8 mouse cellular contexts compared by ENCODE assay signal in genomic region chr1:106316641-106317304, GRCm38 (mm10).
DNase-seq lines count a peak whose midpoint lies in the region; ATAC-seq and TF ChIP-seq lines count a peak whose summit lies in the region.

No protein-coding gene starts in this region.

- peak; percentile 62; the same call in 1 of the 2 replicates for TF ChIP-seq EP300 in heart, adult 2 months (IDR thresholded peaks at IDR 0.05; ENCODE audit: insufficient read depth, low read depth, low read length)

- H3K79me2 ChIP-seq in heart, adult 2 months (replicated peaks; ENCODE audit: control insufficient read depth, insufficient read depth, low read length): peaks cover 1% of the 10 kb centered on the region; the same call in 1 of the 2 replicates

- ATAC-seq in midbrain, embryonic 11.5 days (ENCODE audit: low FRiP score): no peak
- no peak for ATAC-seq in midbrain, embryonic 16.5 days
- 0 out of 2 replicates have a peak, but pooled peaks have one; percentile 6 for ATAC-seq in kidney, embryonic 16.5 days (ENCODE audit: low FRiP score, low TSS enrichment)
- no peak for ATAC-seq in stomach, embryonic 16.5 days (ENCODE audit: insufficient read depth, low FRiP score)
- no peak for ATAC-seq in intestine, postnatal 0 days

- H3K36me3 ChIP-seq in midbrain, embryonic 11.5 days (ENCODE audit: control insufficient read depth, insufficient read depth, low read length): 0 out of 2 replicates have a peak, but pooled peaks cover 2% of the 10 kb centered on the region
- no peaks in the 10 kb centered on the region for H3K36me3 ChIP-seq in midbrain, embryonic 16.5 days (ENCODE audit: control insufficient read depth, insufficient read depth, low read length)
- H3K36me3 ChIP-seq in heart, adult 2 months (ENCODE audit: control insufficient read depth, insufficient read depth, low read length): peaks cover 35% of the 10 kb centered on the region
- H3K36me3 ChIP-seq in kidney, embryonic 16.5 days (ENCODE audit: insufficient read depth, low read length): 0 out of 2 replicates have a peak, but pooled peaks cover 2% of the 10 kb centered on the region
- H3K36me3 ChIP-seq in stomach, embryonic 16.5 days (ENCODE audit: control insufficient read depth, insufficient read depth, low read length): no peaks in the 10 kb centered on the region
- H3K36me3 ChIP-seq in intestine, postnatal 0 days (ENCODE audit: control insufficient read depth, insufficient read depth): no peaks in the 10 kb centered on the region

- intact Hi-C loops in heart, adult 2 months (cut with DNase I): loop anchor here (10.0 kb wide), 1 partner anchor 142 kb away; the partner anchor contains the start of gene Phlpp1

- H3K4me3 ChIP-seq in midbrain, embryonic 11.5 days (ENCODE audit: low read depth, low read length): no peak overlapping the region
- H3K4me3 ChIP-seq in midbrain, embryonic 16.5 days (ENCODE audit: low read depth, low read length): no peak overlapping the region
- H3K4me3 ChIP-seq in heart, adult 2 months: no peak overlapping the region
- H3K4me3 ChIP-seq in kidney, embryonic 16.5 days (ENCODE audit: low read length): no peak overlapping the region
- no peak overlapping the region for H3K4me3 ChIP-seq in stomach, embryonic 16.5 days (replicated peaks; ENCODE audit: low read length)
- no peak overlapping the region for H3K4me3 ChIP-seq in intestine, postnatal 0 days (ENCODE audit: low read depth, low read length)

- H3K27me3 ChIP-seq in midbrain, embryonic 11.5 days (ENCODE audit: control insufficient read depth, insufficient read depth, low read length): no peaks in the 10 kb centered on the region
- H3K27me3 ChIP-seq in midbrain, embryonic 16.5 days (ENCODE audit: control insufficient read depth, insufficient read depth, low read depth, low read length): no peaks in the 10 kb centered on the region
- H3K27me3 ChIP-seq in heart, adult 2 months (ENCODE audit: control insufficient read depth, insufficient read depth, low read length): no peaks in the 10 kb centered on the region
- no peaks in the 10 kb centered on the region for H3K27me3 ChIP-seq in kidney, embryonic 16.5 days (ENCODE audit: insufficient read depth, low read length)
- H3K27me3 ChIP-seq in stomach, embryonic 16.5 days (ENCODE audit: control insufficient read depth, insufficient read depth, low read length): no peaks in the 10 kb centered on the region
- H3K27me3 ChIP-seq in intestine, postnatal 0 days (replicated peaks; ENCODE audit: control insufficient read depth, insufficient read depth, low read length): no peaks in the 10 kb centered on the region

- DNase-seq in midbrain, embryonic 11.5 days (ENCODE audit: low spot score, missing footprints): peak; percentile 23
- peak; percentile 53 to 67 for DNase-seq in heart, adult 2 months
- no peak for DNase-seq in ovary, postnatal 10 days (ENCODE audit: low spot score)
- no peak for DNase-seq in spleen, adult 12 weeks (ENCODE audit: low spot score)

- H3K9ac ChIP-seq in midbrain, embryonic 11.5 days (ENCODE audit: low read length): no peak overlapping the region
- no peak overlapping the region for H3K9ac ChIP-seq in midbrain, embryonic 16.5 days (ENCODE audit: low read depth, low read length)
- no peak overlapping the region for H3K9ac ChIP-seq in heart, adult 2 months (ENCODE audit: low read depth, low read length)
- H3K9ac ChIP-seq in kidney, embryonic 16.5 days (replicated peaks; ENCODE audit: low read length): no peak overlapping the region
- H3K9ac ChIP-seq in stomach, embryonic 16.5 days (ENCODE audit: low read length): no peak overlapping the region
- H3K9ac ChIP-seq in intestine, postnatal 0 days (ENCODE audit: low read depth, low read length): no peak overlapping the region

- TF ChIP-seq POLR2A in heart, adult 2 months (IDR thresholded peaks at IDR 0.05; ENCODE audit: insufficient read depth, low read depth, low read length): no peak

- H3K4me2 ChIP-seq in midbrain, embryonic 11.5 days: no peak overlapping the region
- H3K4me2 ChIP-seq in midbrain, embryonic 16.5 days (ENCODE audit: low read length): no peak overlapping the region
- H3K4me2 ChIP-seq in kidney, embryonic 16.5 days (replicated peaks; ENCODE audit: low read depth, low read length): no peak overlapping the region
- no peak overlapping the region for H3K4me2 ChIP-seq in stomach, embryonic 16.5 days (ENCODE audit: low read depth, low read length)
- H3K4me2 ChIP-seq in intestine, postnatal 0 days (replicated peaks; ENCODE audit: low read depth): no peak overlapping the region

- H3K9me3 ChIP-seq in midbrain, embryonic 11.5 days (ENCODE audit: control insufficient read depth, low read length): no peaks in the 10 kb centered on the region
- no peaks in the 10 kb centered on the region for H3K9me3 ChIP-seq in midbrain, embryonic 16.5 days (replicated peaks; ENCODE audit: control insufficient read depth, low read length, poor library complexity, severe bottlenecking)
- H3K9me3 ChIP-seq in kidney, embryonic 16.5 days (ENCODE audit: low read length): no peaks in the 10 kb centered on the region
- H3K9me3 ChIP-seq in stomach, embryonic 16.5 days (replicated peaks; ENCODE audit: control insufficient read depth, low read length): no peaks in the 10 kb centered on the region
- H3K9me3 ChIP-seq in intestine, postnatal 0 days (ENCODE audit: control insufficient read depth): no peaks in the 10 kb centered on the region

- H3K27ac ChIP-seq in midbrain, embryonic 11.5 days (ENCODE audit: low read depth, low read length): no peak overlapping the region
- no peak overlapping the region for H3K27ac ChIP-seq in midbrain, embryonic 16.5 days (ENCODE audit: low read length)
- peak overlapping the region; percentile 71 for H3K27ac ChIP-seq in heart, adult 2 months
- peak overlapping the region; percentile 70; the same call in 1 of the 2 replicates for H3K27ac ChIP-seq in kidney, embryonic 16.5 days (ENCODE audit: low read length)
- peak overlapping the region; percentile 15; the same call in 1 of the 2 replicates for H3K27ac ChIP-seq in stomach, embryonic 16.5 days (ENCODE audit: low read length)
- H3K27ac ChIP-seq in intestine, postnatal 0 days (ENCODE audit: low read depth, low read length): no peak overlapping the region

- no peak for TF ChIP-seq CTCF in heart, adult 2 months (IDR thresholded peaks at IDR 0.05)
- TF ChIP-seq CTCF in intestine, postnatal 0 days (IDR thresholded peaks at IDR 0.05; ENCODE audit: low read depth): no peak

- 87% methylated on average over 4 of the region's 4 CpGs for WGBS in midbrain, embryonic 11.5 days
- 81% methylated on average over 4 of the region's 4 CpGs for WGBS in midbrain, embryonic 16.5 days
- 25% methylated on average over 4 of the region's 4 CpGs for WGBS in heart, adult 2 months
- WGBS in kidney, embryonic 16.5 days: 68% methylated on average over 4 of the region's 4 CpGs
- 67% methylated on average over 4 of the region's 4 CpGs for WGBS in stomach, embryonic 16.5 days
- WGBS in intestine, postnatal 0 days: 59% methylated on average over 4 of the region's 4 CpGs

- no peaks in the 10 kb centered on the region for H3K4me1 ChIP-seq in midbrain, embryonic 11.5 days (ENCODE audit: control insufficient read depth, insufficient read depth, low read length)
- H3K4me1 ChIP-seq in midbrain, embryonic 16.5 days (ENCODE audit: control insufficient read depth, insufficient read depth, low read length): peaks cover 4% of the 10 kb centered on the region; the same call in 1 of the 2 replicates
- peaks cover 22% of the 10 kb centered on the region for H3K4me1 ChIP-seq in heart, adult 2 months (ENCODE audit: control insufficient read depth, insufficient read depth, low read length)
- H3K4me1 ChIP-seq in kidney, embryonic 16.5 days (ENCODE audit: insufficient read depth, low read length): no peaks in the 10 kb centered on the region
- H3K4me1 ChIP-seq in stomach, embryonic 16.5 days (ENCODE audit: control insufficient read depth, insufficient read depth, low read length): no peaks in the 10 kb centered on the region
- H3K4me1 ChIP-seq in intestine, postnatal 0 days (replicated peaks; ENCODE audit: control insufficient read depth, insufficient read depth, low read length): no peaks in the 10 kb centered on the region

Comparison
In these comparisons a context has a peak if more than half of its experiments do, and no peak if none do; other contexts are left out.
1. DNase-seq: peak in midbrain, embryonic 11.5 days (single experiment) and heart, adult 2 months (2 of 2); none in ovary, postnatal 10 days (single experiment) and spleen, adult 12 weeks (single experiment).
2. H3K27ac ChIP-seq: peak in heart, adult 2 months (single experiment), kidney, embryonic 16.5 days (single experiment) and stomach, embryonic 16.5 days (single experiment); none in midbrain, embryonic 11.5 days (single experiment), midbrain, embryonic 16.5 days (single experiment) and intestine, postnatal 0 days (single experiment).